Mouse (Mus musculus) kidney, postnatal 4 days (tissue): ENCODE measurements around the gene Olfr11.

Source experiments
- DNase-seq, 2 experiments: peaks; one replicate each; pipeline ENCODE4 v3.0.0; 2021; ENCODE audit warnings: mixed read lengths in 2 of 2

The Olfr11 gene

DNA sequence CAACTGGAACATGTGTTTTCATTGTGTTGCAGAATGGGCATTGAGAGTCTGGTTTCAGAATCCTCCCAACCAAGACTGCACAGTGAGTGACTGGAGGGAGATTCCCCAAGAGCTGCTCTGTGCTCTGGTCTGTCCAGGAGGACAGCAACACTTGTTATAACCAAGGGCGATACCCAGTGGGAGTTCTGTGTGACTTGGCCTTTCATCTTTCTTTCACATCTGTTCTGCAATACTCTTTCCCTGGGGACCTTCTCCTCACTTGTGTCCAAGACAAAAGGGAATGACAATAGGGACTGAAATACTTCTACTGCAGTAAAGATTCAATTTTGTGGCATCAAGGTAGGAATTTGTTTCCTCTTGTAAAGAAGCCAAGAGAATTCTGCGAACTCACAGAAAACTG lies at the start of gene Olfr11:
Olfr11 (minus strand) TSS at position 101 of the 400 bp plus-strand sequence.
- DNase-seq, result no peak

DNA sequence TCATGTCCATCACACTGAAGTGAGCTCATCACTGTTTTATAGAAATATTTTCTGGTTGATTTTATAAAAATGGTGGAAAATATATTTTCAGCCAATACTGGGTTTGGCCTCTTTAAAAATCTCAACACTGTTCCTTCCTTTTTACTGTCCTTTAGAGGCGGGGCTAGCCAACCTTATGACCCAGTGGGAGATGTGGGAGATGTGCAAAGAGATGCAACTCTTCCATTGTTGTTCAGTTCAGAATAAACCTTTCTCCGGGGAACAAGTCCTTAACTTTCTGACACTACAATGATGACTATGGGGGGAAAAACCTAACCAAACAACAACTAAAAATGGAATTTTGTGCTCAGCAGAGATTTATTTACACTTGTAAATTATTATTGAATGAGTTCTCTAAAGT lies 35.0 kb upstream of the Olfr11 start, which contains the start of gene Olfr1360:
Olfr1360 (minus strand) TSS at position 101 of the 400 bp plus-strand sequence.
- DNase-seq, result no peak

DNA sequence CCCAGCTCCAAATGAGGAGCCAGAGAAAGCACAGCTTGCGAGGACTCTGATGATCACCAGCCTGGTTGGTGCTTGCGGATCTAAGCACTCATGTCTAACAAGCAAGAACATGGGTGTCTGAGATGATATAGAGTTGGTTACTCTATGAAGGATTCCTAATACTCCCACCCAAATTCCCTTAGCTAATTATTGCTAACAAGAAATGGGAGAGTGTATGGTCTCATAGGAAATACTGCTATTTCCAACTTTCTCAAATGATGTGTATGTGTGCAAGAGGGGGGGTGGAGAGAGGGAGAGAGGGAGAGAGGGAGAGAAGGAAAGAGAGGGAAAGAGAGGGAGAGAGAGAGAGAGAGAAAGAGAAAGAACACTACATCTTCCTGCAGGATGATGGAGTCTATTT lies 21.0 kb upstream of the Olfr11 start, which contains the start of gene Olfr1361:
Olfr1361 (minus strand) TSS at position 101 of the 400 bp plus-strand sequence.
- DNase-seq, result no peak

GRCm38 (mm10) chr13:21613922-21614321 lies 28.4 kb downstream of the Olfr11 start, which contains the start of gene Olfr1362:
Gene Olfr1362 (minus strand): TSS chr13:21614022.
- DNase-seq, result no peak

- DNase-seq, result no peak
Measured at GRCm38 (mm10) chr13:21591618-21592017, 50.7 kb downstream of the Olfr11 start.
